Mouse (Mus musculus) midbrain, embryonic 14.5 days (tissue): Measurements from ENCODE around the gene Scarb1. TPM values are rescaled to one million over a fixed set of nuclear protein-coding genes. Genes with fewer than 3 reads are reported as not detected.

Experiments
- ATAC-seq: fragments of 200-750 bp; cut with Nextera tagmentation; 2 replicates; pipeline ENCODE4 v1.8.0; 2017; ENCODE audit warnings: moderate number of reproducible peaks, moderate library complexity; ENCODE audit not compliant: low FRiP score, low TSS enrichment
- DNase-seq: peaks from one replicate; pipeline ENCODE4 v3.0.0-alpha.2; 2015
- H3K27ac ChIP-seq: fragments of 300-500 bp; sonication (generic); replicated peaks from 2 replicates; pipeline ENCODE4 v1.5.1; 2014; ENCODE audit warnings: mild to moderate bottlenecking, low read depth, low read length, moderate library complexity
- H3K27me3 ChIP-seq: fragments of 300-500 bp; sonication (generic); 2 replicates; pipeline ENCODE4 v1.6.1; 2014; ENCODE audit warnings: low read length, control low read depth, mixed read lengths; ENCODE audit not compliant: control insufficient read depth, insufficient read depth
- H3K36me3 ChIP-seq: fragments of 300-500 bp; sonication (generic); 2 replicates; pipeline ENCODE4 v1.6.1; 2014; ENCODE audit warnings: low read length, control low read depth; ENCODE audit not compliant: control insufficient read depth, insufficient read depth
- H3K4me1 ChIP-seq: fragments of 300-500 bp; sonication (generic); 2 replicates; pipeline ENCODE4 v1.6.1; 2014; ENCODE audit warnings: mild to moderate bottlenecking, antibody characterized with exemption, low read length, control low read depth; ENCODE audit not compliant: control insufficient read depth, insufficient read depth
- H3K4me2 ChIP-seq: fragments of 300-500 bp; sonication (generic); 2 replicates; pipeline ENCODE4 v1.6.1; 2014; ENCODE audit warnings: mild to moderate bottlenecking, low read length, moderate library complexity
- H3K4me3 ChIP-seq: fragments of 300-500 bp; sonication (generic); replicated peaks from 2 replicates; pipeline ENCODE4 v1.5.1; 2014; ENCODE audit warnings: low read depth, low read length
- H3K9ac ChIP-seq: fragments of 300-500 bp; sonication (generic); replicated peaks from 2 replicates; pipeline ENCODE4 v1.6.1; 2014; ENCODE audit warnings: mild to moderate bottlenecking, low read length, moderate library complexity
- H3K9me3 ChIP-seq: fragments of 300-500 bp; sonication (generic); 2 replicates; pipeline ENCODE4 v1.6.1; 2016; ENCODE audit warnings: low read length, control low read depth, mixed read lengths; ENCODE audit not compliant: control insufficient read depth
- WGBS: fragments of 180-500 bp; shearing (Covaris S2); extraction: QIAGEN DNeasy Blood & Tissue Kit; methylation state at CpG from one replicate; pipeline ENCODE4 v1.1.7; 2014; 5-methylcytosine and 5-hydroxymethylcytosine counted together
- polyA plus RNA-seq: library from polyadenylated mRNA; unstranded; fragments of >200 nt; fragmentation: Nextera tagmentation; extraction: Ambion mirVana; gene quantifications from 2 replicates; pipeline ENCODE4 v1.2.1, GENCODE M21; 2014

The Scarb1 gene
- polyA plus RNA-seq, 1 experiment from 2014 or later, result 26.8 TPM

DNA sequence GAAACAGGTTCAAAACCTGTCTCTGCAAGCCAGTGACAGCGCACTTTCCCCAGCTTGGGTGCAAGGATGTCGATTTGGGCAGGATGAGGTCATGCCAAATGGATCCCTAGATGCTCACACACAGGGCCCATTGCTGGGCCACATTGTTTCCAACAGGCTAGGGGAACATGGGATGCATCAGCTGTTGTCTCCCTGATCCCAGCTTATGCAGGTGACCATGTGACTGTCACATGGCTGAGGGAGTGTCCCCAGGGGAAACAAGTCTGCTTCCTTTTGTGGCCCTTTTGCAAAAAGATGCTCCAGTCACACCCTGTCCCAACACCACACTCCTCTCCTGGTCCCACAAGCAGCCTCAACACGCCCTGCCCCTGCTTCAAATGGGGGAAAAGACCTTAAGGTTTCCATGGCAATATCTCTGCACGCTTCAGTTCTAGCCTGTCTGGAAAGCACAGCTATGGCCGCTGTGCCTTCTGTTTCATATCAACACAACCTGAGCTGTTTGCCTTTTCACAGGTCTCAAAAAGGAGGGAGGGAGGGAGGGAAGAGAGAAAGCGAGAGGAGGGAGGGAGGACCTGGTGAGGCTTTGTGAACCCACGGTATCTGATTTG, 14.1 kb upstream of the Scarb1 start:
- Histone ChIP-seq H3K27ac (no peak overlapping the region), H3K9me3 (no peaks in the 10 kb centered on the region), H3K4me2 (no peak overlapping the region), H3K9ac (no peak overlapping the region; the same call in 1 of the 2 replicates), H3K4me3 (no peak overlapping the region), H3K27me3 (no peaks in the 10 kb centered on the region), H3K4me1 (0 out of 2 replicates have a peak, but pooled peaks cover 5% of the 10 kb centered on the region), H3K36me3 (no peaks in the 10 kb centered on the region)
- 56% methylated on average over 7 of the region's 7 CpGs for WGBS
- DNase-seq (peak; percentile 31), ATAC-seq (no peak)

DNA sequence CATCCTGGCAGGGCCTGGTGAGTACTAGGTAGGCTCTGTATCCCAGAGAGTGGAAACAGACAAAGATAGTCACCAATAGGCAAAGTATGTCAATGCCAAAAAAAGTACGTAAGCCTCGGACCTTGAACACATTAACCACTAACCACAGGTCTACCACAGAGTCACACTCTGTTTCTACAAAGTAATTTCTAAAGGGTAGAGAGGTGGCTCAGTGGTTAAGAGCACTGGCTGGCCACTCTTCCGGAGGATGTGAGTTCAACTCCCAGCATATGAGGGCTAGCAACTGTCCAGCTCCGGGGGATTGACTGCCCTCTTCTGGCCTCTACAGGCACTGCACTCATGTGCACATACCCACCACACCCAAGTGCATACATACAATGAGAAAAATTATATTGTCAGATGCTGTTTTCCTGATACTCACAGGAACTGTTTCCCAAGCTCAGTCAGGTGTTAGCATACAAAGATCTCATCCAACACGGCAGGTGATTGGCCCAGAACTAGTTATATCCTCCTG, 11.9 kb upstream of the Scarb1 start:
- ATAC-seq, result no peak

DNA sequence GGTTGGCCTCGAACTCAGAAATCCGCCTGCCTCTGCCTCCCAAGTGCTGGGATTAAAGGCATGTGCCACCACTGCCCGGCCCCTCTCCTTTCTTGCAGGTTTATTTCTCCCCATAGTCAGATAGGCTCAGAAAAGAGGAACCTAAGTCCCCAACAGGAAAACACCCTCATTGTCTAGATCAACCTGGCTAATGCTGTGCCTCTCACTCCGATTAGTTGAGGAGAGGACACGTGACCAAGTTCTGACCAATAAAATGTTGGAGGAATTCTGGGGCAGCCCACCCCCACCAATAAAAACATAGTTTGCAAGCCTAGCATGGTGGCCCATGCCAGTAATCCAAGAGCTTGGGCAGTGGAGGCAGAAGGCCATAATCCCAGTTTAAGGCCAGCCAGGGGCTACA, 11.0 kb upstream of the Scarb1 start:
- no peak for DNase-seq
- Histone ChIP-seq H3K27ac (no peak overlapping the region), H3K4me1 (0 out of 2 replicates have a peak, but pooled peaks cover 5% of the 10 kb centered on the region), H3K4me3 (no peak overlapping the region), H3K36me3 (no peaks in the 10 kb centered on the region), H3K4me2 (no peak overlapping the region), H3K27me3 (no peaks in the 10 kb centered on the region), H3K9me3 (no peaks in the 10 kb centered on the region), H3K9ac (no peak overlapping the region)
- 95% methylated on average over 5 of the region's 5 CpGs for WGBS
- ATAC-seq, result no peak

More for the DNA sequence above, 11.9 kb upstream of the Scarb1 start:
- no peak for DNase-seq
- no peak overlapping the region for H3K4me2 ChIP-seq
- WGBS, result 96% methylated on average over 5 of the region's 5 CpGs
- H3K4me3 ChIP-seq, result no peak overlapping the region
- H3K9ac ChIP-seq, result no peak overlapping the region
- 0 out of 2 replicates have a peak, but pooled peaks cover 5% of the 10 kb centered on the region for H3K4me1 ChIP-seq
- no peaks in the 10 kb centered on the region for H3K36me3 ChIP-seq
- H3K27ac ChIP-seq, result no peak overlapping the region
- H3K9me3 ChIP-seq, result no peaks in the 10 kb centered on the region
- no peaks in the 10 kb centered on the region for H3K27me3 ChIP-seq

DNA sequence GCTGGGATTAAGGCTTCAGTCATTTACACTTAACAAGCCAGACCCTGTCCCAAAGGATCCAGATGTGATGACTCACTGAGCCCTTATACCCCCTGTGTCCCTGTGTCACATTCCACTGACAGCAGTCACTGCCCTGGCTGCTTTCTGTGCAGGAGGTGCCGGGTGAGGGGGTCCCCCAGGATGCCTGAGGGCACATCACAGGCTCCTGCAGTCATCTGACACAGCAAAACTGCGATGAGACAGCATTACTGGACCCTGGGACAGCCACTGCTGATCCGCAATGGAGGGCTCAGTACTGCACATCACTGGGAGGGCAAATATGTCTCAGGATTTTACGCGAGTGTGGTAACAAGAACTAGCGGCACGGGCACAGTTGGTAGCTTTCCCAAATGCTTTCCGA, 10.2 kb upstream of the Scarb1 start:
- no peaks in the 10 kb centered on the region for H3K27me3 ChIP-seq
- H3K4me2 ChIP-seq, result no peak overlapping the region
- DNase-seq (no peak), ATAC-seq (no peak)
- H3K9ac ChIP-seq, result no peak overlapping the region
- H3K4me1 ChIP-seq, result 0 out of 2 replicates have a peak, but pooled peaks cover 5% of the 10 kb centered on the region
- no peak overlapping the region for H3K4me3 ChIP-seq
- H3K9me3 ChIP-seq, result no peaks in the 10 kb centered on the region
- 82% methylated on average over 8 of the region's 8 CpGs for WGBS
- H3K27ac ChIP-seq, result no peak overlapping the region
- H3K36me3 ChIP-seq, result no peaks in the 10 kb centered on the region

DNA sequence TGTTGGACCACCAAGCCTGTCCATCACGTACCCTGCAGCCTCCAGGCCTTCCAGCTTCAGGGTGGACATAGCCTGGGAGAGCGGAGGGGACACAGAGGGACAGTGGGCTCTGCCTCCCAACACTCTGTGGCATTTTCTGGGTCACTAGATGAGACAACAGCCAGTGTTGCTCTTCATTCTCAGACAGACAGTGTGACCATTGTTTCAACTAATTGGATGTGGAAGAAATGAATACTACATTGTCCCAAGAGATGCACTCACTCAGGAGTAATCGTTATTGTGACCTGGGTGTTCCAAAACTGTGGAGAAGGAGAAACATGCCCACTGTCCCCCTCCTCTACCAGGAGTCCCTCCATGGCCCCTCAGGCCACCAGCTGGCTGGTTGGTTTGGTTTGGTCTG, 8.5 kb upstream of the Scarb1 start:
- DNase-seq, result no peak
- H3K4me1 ChIP-seq, result no peaks in the 10 kb centered on the region
- 81% methylated on average over 3 of the region's 3 CpGs for WGBS

DNA sequence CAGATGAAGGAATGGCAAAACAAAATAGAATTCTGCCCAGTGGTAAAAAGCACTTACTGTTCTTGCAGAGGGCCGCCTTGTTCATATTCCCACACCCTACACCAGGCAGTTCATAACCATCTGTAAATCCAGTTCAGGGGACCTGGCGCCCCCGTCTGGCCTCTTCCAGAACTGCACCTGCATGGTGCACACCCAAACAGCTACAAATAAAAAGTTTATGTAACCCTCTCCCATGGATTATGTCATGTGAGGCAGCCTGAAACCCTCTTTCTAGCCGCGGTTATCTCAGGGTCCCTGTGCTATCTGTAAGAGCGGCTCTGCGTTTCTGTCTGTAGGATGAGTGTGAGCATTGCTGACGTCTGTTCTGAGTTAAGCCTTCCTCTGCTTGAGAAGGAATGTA, 7.6 kb upstream of the Scarb1 start:
- ATAC-seq (no peak), DNase-seq (no peak)
- Histone ChIP-seq H3K9me3 (no peaks in the 10 kb centered on the region), H3K4me2 (no peak overlapping the region), H3K27ac (no peak overlapping the region), H3K36me3 (no peaks in the 10 kb centered on the region), H3K27me3 (no peaks in the 10 kb centered on the region), H3K4me3 (no peak overlapping the region), H3K4me1 (no peaks in the 10 kb centered on the region), H3K9ac (no peak overlapping the region)
- 43% methylated on average over 8 of the region's 8 CpGs for WGBS

More for the DNA sequence above, 8.5 kb upstream of the Scarb1 start:
- Histone ChIP-seq H3K9ac (no peak overlapping the region), H3K27ac (no peak overlapping the region), H3K27me3 (no peaks in the 10 kb centered on the region), H3K9me3 (no peaks in the 10 kb centered on the region), H3K4me3 (no peak overlapping the region), H3K36me3 (no peaks in the 10 kb centered on the region), H3K4me2 (no peak overlapping the region)
- no peak for ATAC-seq

DNA sequence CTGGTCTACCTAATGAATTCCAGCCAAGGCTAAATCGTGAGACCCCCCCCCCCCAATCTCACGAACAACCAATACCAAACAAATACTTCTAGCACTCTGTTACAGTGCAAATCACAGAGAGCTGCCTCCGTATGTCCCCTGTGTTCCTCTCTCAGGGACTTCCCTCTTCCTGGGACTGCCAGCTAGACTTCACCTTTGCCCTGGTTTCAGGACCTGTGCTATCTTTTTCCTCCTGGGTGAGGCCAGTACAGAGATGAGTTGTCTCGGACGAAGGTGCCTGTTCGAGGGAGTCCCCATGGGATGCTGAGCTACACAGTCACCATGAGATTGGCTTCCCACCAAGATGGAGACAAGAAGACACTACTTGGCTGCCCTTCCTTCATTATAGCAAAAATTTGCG, 7.2 kb upstream of the Scarb1 start:
- 76% methylated on average over 7 of the region's 7 CpGs for WGBS
- Histone ChIP-seq H3K4me2 (no peak overlapping the region), H3K27me3 (no peaks in the 10 kb centered on the region), H3K36me3 (no peaks in the 10 kb centered on the region), H3K9ac (no peak overlapping the region), H3K4me1 (no peaks in the 10 kb centered on the region), H3K9me3 (no peaks in the 10 kb centered on the region), H3K27ac (no peak overlapping the region), H3K4me3 (no peak overlapping the region)
- ATAC-seq, result no peak
- no peak for DNase-seq

DNA sequence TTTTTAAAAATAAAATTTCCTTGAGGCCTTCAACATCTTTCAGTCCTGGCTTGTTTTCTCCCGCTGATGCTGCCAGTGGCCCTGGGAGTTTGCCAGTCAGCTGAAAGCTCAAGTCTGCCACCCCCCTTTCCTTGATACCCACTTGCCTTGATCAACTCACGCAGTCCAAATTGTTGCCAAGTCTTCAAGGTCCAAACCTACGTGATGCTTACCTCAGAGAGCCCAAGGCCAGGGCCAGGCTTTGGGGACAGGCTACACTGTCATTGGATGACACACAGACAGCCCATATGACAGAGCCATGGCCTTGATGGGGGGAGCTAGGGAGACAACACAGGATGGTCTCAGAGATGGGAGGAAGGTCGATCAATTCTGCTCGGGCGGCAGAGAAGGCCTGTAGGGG, 3.4 kb upstream of the Scarb1 start:
- Histone ChIP-seq H3K9ac (no peak overlapping the region), H3K4me1 (peaks cover 15% of the 10 kb centered on the region), H3K4me2 (no peak overlapping the region), H3K27me3 (peaks cover 10% of the 10 kb centered on the region; the same call in 1 of the 2 replicates), H3K36me3 (no peaks in the 10 kb centered on the region), H3K27ac (no peak overlapping the region), H3K9me3 (no peaks in the 10 kb centered on the region), H3K4me3 (no peak overlapping the region)
- ATAC-seq (no peak), DNase-seq (no peak)
- WGBS, result 93% methylated on average over 6 of the region's 6 CpGs

DNA sequence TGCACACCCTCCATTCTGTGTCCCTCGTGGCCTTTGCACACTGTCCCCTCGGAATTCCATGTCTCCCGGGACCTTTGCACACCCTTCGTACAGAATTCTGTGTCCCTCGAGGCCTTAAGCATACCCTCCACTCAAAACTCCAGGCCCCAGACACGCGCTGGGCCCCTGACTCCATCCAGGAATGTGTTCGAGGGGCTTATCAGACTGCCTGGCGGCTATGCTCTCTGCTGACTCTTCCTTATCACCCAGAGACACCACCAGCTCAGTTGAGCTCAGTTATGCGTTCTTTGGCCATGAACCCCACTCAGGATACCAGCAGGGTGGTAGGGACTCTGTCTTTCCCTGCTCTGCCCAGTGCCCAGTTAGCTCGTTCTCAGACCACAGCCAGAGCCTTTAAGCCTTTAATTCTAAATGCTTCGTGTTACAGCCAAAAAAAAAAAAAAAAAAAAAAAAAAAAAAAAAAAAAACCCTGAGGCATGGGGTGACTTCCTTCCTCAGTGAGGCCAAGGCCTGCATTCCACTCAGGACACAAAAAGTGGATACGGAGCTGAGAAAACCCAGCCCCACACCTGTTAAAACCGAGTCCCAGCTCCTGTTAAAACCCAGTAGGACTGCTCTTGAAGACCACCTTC, 681 bp upstream of the Scarb1 start:
- 55% methylated on average over 14 of the region's 14 CpGs for WGBS

More for the DNA sequence above, 681 bp upstream of the Scarb1 start:
- Histone ChIP-seq H3K4me2 (peak overlapping the region; percentile 90), H3K27ac (no peak overlapping the region), H3K4me1 (peaks cover 19% of the 10 kb centered on the region), H3K4me3 (peak overlapping the region; percentile 62), H3K36me3 (no peaks in the 10 kb centered on the region), H3K27me3 (peaks cover 12% of the 10 kb centered on the region; the same call in 1 of the 2 replicates), H3K9ac (peak overlapping the region; percentile 58; the same call in 1 of the 2 replicates), H3K9me3 (no peaks in the 10 kb centered on the region)
- no peak for ATAC-seq
- no peak for DNase-seq
